Mouse (Mus musculus) kidney, postnatal 36 days (tissue): ENCODE data around the gene Gm3667.
A peak's percentile ranks its signal among the peaks of the same experiment; 100 is the strongest.
"Not testable (repeated sequence)": the region's sequence is repeated elsewhere in the genome, so short reads cannot be mapped to it uniquely, and the experiment has no call there.

Source experiments
- DNase-seq, 2 experiments: peaks; one replicate each; pipeline ENCODE4 v3.0.0; 2021 to 2022; ENCODE audit warnings: mixed read lengths in 2 of 2

Gm3667 gene

DNA sequence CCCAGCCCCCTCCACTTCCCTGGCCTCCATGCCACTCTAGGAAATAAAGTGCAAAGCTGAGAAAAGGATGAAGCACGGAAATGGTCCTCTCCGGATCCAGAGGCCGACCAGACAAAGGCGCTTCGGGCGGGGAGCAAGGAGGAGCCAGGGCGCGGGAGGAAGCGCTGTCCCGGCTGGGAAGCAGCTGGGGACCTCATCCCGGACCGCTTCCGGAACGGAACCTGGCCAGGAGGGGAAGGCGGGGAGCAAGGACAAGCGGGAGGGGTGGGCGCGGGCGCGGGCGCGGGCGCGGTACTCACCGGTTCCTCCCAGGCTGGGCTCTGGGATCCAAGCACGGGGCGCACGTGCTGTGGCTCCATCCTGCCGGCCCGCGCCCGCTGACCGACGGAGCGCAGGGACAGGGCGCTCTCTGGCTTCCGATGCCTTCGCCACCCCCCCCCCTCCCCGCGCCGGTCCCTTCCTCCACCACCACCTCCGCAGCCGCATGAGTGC lies at the start of gene Gm3667:
TSS of gene Gm3667 (minus strand) at position 442 of the 492 bp plus-strand sequence.
- DNase-seq, result peak; percentile 6

DNA sequence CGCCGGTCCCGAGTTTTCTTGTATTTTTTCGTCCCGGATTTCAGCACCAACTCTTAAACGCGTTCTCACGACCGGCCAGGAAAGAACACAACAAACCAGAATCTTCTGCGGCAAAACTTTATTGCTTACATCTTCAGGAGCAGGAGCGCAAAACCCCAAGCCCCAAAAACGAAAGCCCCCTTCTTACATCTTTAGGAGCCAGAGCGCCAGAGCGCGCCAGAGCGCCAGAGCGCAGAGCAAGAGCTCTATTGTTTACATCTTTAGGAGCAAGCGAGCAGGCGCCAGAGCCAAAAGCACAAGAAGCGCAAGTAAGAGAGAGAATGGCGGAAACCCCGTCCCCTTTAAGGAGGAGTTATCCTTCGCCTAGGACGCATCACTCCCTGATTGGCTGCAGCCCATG lies 10.1 kb upstream of the Gm3667 start:
- DNase-seq, result not testable (repeated sequence)

DNA sequence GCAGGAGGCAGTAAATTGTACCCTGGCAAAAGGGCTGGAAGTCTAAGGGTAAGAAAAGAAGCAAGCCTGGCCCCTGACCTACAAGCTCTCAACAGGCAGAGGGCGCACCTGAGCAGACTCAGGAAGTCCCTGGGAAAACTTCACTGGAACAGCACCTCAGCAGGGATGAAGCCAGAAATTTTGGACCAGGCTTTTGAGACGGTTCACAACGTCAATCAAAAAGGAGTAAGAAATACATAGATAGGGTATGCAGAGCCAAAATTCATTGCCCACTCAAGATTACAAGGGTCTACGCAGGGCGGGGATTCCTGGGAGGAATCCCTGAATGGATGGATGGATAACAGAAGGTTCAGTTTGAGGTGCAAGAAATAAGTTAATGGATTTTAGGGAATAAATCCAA lies 951 bp downstream of the Gm3667 start:
- peak in 1 of 2 experiments; percentile 4 for DNase-seq

DNA sequence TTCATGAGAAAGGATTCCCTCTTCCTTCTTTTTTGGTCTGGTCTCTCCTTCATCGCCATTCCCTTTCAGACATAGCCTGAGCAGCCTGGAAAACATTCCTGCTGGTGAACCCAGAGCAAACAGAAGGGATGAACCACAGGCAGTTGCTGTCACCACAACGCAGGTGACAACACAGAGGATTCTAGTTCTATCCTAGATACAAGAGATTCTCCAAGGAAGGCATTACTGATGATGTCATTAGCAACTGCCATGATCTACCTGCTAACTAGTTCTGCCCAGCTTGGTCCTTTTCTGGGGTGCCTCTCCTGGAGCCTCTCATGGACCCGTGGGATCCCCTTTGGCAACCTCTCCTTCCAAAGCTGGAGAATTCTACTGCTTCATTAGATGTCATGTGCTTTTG lies 49.6 kb downstream of the Gm3667 start, which contains the start of gene Gm3642:
TSS of gene Gm3642 (minus strand) at position 101 of the 400 bp plus-strand sequence.
- not testable (repeated sequence) for DNase-seq

DNA sequence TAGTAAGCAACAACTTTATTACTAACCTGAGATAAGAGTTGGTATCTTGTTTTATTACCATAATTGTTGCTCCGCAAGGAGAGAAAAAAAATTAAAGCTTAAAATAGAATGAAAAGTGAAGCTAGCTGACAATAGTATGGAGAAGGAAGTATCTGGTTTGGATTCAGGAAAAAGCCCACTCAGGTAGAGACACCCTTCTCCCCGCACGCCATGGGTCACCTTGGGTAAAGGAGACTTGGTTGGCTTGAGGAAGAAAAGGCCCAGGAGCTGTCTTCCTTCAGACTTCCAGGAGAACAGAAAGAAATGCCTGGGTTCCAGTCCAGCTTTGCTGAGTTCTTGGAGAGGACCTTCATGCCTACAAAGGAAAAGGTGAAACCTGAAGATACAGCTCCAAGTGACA lies 66.5 kb downstream of the Gm3667 start:
- DNase-seq, result not testable (repeated sequence)
